Mouse (Mus musculus): ENCODE results near the gene Cisd3.

DNA sequence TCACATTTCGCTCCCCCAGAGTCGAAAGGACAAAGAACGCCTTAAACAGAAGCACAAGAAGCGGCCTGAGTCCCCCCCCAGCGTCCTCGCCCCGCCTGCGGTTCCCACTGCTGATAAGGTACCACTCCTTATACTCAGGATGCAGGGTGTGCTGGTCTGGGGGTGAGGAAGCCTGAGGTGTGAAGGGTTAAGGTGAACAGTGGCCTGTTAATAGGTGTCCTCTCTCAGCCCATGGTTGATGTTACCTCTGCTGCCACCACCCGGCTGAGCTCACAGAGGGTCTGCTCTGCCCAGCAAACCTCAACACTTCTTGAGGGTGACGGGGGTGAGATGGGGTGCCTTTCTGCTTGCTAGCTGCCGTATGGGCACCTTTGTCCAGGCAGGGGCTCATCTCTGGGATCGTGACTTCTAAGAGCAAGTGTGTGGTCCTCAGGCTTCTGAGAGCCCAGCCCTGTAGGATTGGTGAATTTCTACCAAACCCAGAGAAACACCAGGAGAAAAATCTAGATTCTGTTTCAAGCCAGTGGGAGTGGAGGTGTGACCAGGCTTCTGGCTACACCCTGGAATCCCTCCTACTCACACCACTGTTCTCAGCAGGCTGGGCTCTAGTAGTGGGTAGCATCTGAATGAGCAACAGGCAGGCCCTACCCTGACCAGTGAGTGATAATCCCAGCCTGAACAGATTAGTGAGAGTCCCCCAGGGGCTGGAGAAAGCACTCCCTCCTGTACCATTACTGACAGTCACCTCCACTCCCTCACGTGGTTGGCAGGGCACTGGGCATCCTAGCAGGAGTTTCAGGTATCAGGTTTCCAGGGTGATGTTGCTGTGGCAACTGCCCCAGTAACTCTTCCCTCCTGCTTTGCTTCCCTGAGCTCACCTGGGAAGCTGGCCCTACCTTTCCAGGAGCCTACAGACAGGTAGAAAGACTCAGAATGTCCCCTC lies 15.1 kb upstream of the Cisd3 start:
- TF ChIP-seq POLR2A (IDR thresholded peaks at IDR 0.05; ENCODE audit: low read depth, low read length) (no peak), CTCF (IDR thresholded peaks at IDR 0.05; ENCODE audit: borderline replicate concordance, insufficient read depth, low read length) (no peak)
